Mouse (Mus musculus) kidney, postnatal 0 days (tissue): ENCODE results near the gene Coil. TPM values are rescaled to one million over a fixed set of nuclear protein-coding genes. Genes with fewer than 3 reads are reported as not detected.

ENCODE experiments used
- ATAC-seq: fragments of 200-750 bp; cut with Nextera tagmentation; replicated peaks from 2 replicates; pipeline ENCODE4 v1.8.0; 2017; ENCODE audit warnings: low read depth, moderate number of reproducible peaks, moderate TSS enrichment, moderate library complexity; ENCODE audit not compliant: low FRiP score
- DNase-seq: peaks from one replicate; pipeline ENCODE4 v3.0.0-alpha.2; 2016; ENCODE audit warnings: low spot score
- H3K27ac ChIP-seq: fragments of 300-500 bp; sonication (generic); 2 replicates; pipeline ENCODE4 v1.5.1; 2014; ENCODE audit warnings: mild to moderate bottlenecking
- H3K27me3 ChIP-seq: fragments of 300-500 bp; sonication (generic); 2 replicates; pipeline ENCODE4 v1.6.1; 2014; ENCODE audit warnings: low read length, mixed read lengths; ENCODE audit not compliant: insufficient read depth
- H3K36me3 ChIP-seq: fragments of 300-500 bp; sonication (generic); 2 replicates; pipeline ENCODE4 v1.6.1; 2014; ENCODE audit warnings: low read length, mixed read lengths; ENCODE audit not compliant: insufficient read depth
- H3K4me1 ChIP-seq: fragments of 300-500 bp; sonication (generic); replicated peaks from 2 replicates; pipeline ENCODE4 v1.6.1; 2014; ENCODE audit warnings: antibody characterized with exemption, low read length, mixed read lengths; ENCODE audit not compliant: insufficient read depth
- H3K4me2 ChIP-seq: fragments of 300-500 bp; sonication (generic); 2 replicates; pipeline ENCODE4 v1.6.1; 2014; ENCODE audit warnings: mild to moderate bottlenecking, low read length, moderate library complexity, mixed read lengths
- H3K4me3 ChIP-seq: fragments of 300-500 bp; sonication (generic); replicated peaks from 2 replicates; pipeline ENCODE4 v1.5.1; 2014; ENCODE audit warnings: low read depth, low read length
- H3K9ac ChIP-seq: fragments of 300-500 bp; sonication (generic); 2 replicates; pipeline ENCODE4 v1.6.1; 2014; ENCODE audit warnings: low read depth, low read length
- H3K9me3 ChIP-seq: fragments of 300-500 bp; sonication (generic); replicated peaks from 2 replicates; pipeline ENCODE4 v1.6.1; 2016; ENCODE audit warnings: low read length, inconsistent platforms, mixed read lengths
- CTCF ChIP-seq: IDR thresholded peaks from 2 replicates; pipeline ENCODE4 v1.5.1; 2016; ENCODE audit warnings: antibody characterized with exemption, low read depth, mild to moderate bottlenecking, moderate library complexity
- WGBS: fragments of 180-500 bp; shearing (Covaris S2); extraction: QIAGEN DNeasy Blood & Tissue Kit; methylation state at CpG from one replicate; pipeline ENCODE4 v1.1.7; 2014; 5-methylcytosine and 5-hydroxymethylcytosine counted together
- polyA plus RNA-seq: library from polyadenylated mRNA; unstranded; fragments of >200 nt; fragmentation: Nextera tagmentation; extraction: Ambion mirVana; gene quantifications from 2 replicates; pipeline ENCODE4 v1.2.1, GENCODE M21; 2015

Coil gene
- polyA plus RNA-seq, 1 experiment from 2014 or later: 10.9 TPM

DNA sequence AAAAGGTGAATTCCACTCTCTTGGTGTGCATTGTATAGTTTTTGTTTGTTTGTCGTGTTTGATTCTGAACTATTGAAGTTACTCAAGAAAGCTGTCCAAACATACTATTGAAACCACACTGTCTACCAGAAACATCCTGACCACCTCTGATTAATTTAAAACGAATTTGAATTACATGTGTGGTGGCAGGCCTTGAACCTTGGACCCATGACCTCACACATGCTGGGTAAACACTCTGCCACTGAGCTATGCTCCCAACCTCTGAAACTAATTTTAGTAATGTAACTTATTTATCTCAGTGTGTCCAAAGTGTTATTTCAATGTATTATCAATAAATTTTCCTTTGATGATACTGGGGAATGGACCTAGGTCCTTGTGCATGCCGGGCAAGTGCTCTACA lies 37.5 kb downstream of the Coil start:
- Histone ChIP-seq H3K9me3 (no peaks in the 10 kb centered on the region), H3K9ac (no peak overlapping the region), H3K4me1 (0 out of 2 replicates have a peak, but pooled peaks cover 6% of the 10 kb centered on the region), H3K27me3 (no peaks in the 10 kb centered on the region), H3K4me3 (no peak overlapping the region), H3K4me2 (no peak overlapping the region), H3K27ac (no peak overlapping the region), H3K36me3 (peaks cover 52% of the 10 kb centered on the region)
- ATAC-seq: no peak
- no peak for TF ChIP-seq CTCF
- DNase-seq: no peak
- WGBS: 86% methylated on average over 3 of the region's 3 CpGs

DNA sequence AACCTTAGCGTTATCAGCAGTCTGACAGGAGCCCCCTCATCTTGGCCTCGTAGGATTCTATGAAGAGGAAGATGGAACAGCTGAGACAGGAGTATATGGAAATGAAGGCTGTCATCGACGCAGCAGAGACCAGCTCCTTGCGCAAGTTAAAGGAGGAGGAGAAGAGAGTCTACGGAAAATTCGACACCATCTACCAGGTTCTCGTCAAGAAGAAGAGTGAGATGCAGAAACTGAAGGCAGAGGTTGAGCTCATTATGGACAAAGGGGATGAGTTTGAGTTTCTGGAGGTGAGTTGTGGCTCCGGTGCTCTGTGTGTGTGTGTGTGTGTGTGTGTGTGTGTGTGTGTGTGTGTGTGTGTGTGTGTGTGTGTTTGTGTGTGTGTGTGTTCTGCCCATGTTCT lies 39.0 kb downstream of the Coil start:
- Histone ChIP-seq H3K27ac (no peak overlapping the region), H3K9ac (no peak overlapping the region), H3K4me1 (no peaks in the 10 kb centered on the region), H3K9me3 (no peaks in the 10 kb centered on the region), H3K36me3 (peaks cover 67% of the 10 kb centered on the region), H3K4me3 (no peak overlapping the region), H3K27me3 (no peaks in the 10 kb centered on the region), H3K4me2 (no peak overlapping the region)
- 92% methylated on average over 9 of the region's 9 CpGs for WGBS
- TF ChIP-seq CTCF: no peak
- ATAC-seq (no peak), DNase-seq (no peak)

DNA sequence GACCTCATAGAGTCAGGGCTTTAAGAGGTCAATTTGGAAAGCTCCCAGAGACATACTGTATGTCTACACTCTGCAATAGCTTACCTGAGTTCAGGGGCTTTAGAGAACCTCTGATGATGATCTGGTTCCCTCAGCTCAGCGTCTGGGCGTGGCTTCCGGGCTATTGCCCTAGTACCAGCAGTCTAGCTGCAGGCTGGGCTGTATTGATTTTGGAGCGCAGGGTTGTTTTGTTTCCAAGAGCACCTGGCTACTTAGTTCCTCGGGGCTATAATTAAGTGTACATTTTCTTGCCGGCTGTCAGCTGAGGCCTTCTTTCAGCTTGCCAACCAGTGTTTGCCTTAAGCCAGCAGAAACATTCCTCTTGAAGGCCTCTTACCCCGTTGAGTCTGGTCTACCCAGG lies 39.4 kb downstream of the Coil start:
- Histone ChIP-seq H3K9me3 (no peaks in the 10 kb centered on the region), H3K27ac (no peak overlapping the region), H3K9ac (no peak overlapping the region), H3K4me3 (no peak overlapping the region), H3K27me3 (no peaks in the 10 kb centered on the region), H3K4me2 (no peak overlapping the region), H3K4me1 (no peaks in the 10 kb centered on the region), H3K36me3 (peaks cover 67% of the 10 kb centered on the region)
- TF ChIP-seq CTCF: no peak
- no peak for DNase-seq
- 81% methylated on average over 7 of the region's 7 CpGs for WGBS
- no peak for ATAC-seq

DNA sequence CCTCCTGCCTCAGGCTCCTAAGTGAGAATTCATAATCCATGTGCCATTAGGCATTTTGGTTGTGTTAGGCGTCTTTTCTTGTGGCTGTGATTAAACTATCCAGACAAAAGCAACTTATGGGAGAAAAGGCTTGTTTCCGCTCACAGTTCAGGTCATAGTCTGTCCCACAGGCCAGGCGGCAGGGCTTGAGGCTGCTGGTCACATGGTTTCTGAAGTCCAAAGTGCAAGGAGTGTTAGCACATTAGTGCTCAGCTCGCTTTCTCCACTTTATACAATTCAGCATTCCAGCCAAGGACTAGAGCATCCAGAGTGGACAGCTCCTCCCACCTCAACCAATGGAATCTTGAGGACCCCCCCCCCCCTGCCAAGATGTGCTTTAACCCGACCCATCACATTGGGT lies 42.2 kb downstream of the Coil start:
- peaks cover 64% of the 10 kb centered on the region for H3K36me3 ChIP-seq
- ATAC-seq: no peak

DNA sequence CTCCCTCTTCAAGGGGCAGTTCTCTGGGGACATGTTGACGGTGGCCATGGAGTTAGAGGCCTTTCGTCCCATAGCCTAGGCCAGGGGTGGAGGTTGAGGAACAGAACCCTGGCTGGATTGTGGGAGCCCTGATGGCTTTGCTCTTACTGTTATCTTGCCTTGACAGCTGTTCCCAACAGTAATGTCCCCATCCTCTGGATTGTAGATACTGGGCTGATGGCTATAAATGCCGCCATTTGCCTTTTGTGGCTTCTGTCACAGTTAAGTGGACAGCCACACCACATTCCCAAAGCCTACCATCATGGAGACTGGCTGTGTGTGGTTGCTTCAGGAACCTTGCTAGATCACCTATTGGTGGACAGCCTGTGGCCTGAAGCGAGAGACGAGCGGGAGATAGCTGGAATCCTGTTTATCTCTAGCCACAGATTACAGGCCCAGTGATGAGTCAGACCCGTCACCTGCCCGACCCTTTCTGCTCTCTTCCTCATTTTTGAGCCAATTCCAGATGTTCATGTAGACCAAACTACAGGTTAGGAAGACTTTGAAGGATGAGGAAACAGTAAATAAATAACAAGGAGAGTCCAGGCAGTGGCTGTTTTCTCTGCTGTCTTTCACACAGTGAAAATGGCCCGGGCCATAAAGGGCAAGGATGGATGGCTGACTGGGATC lies 47.6 kb downstream of the Coil start:
- Histone ChIP-seq H3K36me3 (peaks cover 27% of the 10 kb centered on the region), H3K4me3 (no peak overlapping the region), H3K9me3 (no peaks in the 10 kb centered on the region), H3K27me3 (no peaks in the 10 kb centered on the region), H3K4me1 (no peaks in the 10 kb centered on the region), H3K9ac (no peak overlapping the region), H3K4me2 (no peak overlapping the region), H3K27ac (no peak overlapping the region)
- WGBS: 90% methylated on average over 9 of the region's 9 CpGs
- no peak for DNase-seq
- no peak for ATAC-seq
- TF ChIP-seq CTCF: no peak

More for the DNA sequence above, 42.2 kb downstream of the Coil start:
- H3K27me3 ChIP-seq: no peaks in the 10 kb centered on the region
- H3K9ac ChIP-seq: no peak overlapping the region
- H3K4me3 ChIP-seq: no peak overlapping the region
- DNase-seq: no peak
- H3K9me3 ChIP-seq: no peaks in the 10 kb centered on the region
- 83% methylated on average over 5 of the region's 5 CpGs for WGBS
- no peaks in the 10 kb centered on the region for H3K4me1 ChIP-seq
- H3K27ac ChIP-seq: no peak overlapping the region
- H3K4me2 ChIP-seq: no peak overlapping the region
- no peak for TF ChIP-seq CTCF

DNA sequence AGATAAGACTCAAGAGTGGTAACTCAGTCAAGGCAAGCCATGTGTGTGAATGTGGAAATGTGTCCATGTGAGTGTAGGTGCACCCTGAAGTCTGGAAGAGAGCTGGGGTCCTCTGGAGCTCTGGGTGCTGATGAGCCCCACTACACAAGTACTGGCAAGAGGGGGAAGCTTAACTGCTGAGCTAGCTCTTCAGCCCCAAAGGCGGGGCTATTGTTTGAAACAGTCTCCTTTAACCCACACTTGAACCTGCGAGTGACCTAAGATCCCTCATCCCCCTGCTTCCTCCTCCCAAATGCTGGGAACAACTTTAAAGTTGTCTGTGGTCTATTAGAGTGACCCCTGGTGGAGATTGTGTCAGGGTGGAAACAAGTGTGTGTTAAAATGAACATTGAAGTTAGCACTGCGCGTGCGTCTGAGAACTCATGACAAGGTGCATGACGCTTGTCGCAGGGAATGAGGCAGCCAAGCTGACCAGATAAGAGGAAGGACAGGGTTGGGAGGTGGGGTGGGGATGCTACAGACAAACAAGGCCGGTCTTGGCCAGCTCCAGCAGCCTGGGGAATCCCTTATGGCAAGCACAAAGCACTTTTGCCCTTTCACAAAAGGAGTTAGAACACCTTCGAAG lies 50.7 kb downstream of the Coil start:
- no peak overlapping the region for H3K4me3 ChIP-seq
- no peak overlapping the region for H3K9ac ChIP-seq
- H3K9me3 ChIP-seq: no peaks in the 10 kb centered on the region
- H3K4me2 ChIP-seq: no peak overlapping the region
- H3K27me3 ChIP-seq: no peaks in the 10 kb centered on the region
- 73% methylated on average over 9 of the region's 9 CpGs for WGBS
- H3K4me1 ChIP-seq: no peaks in the 10 kb centered on the region
- no peak overlapping the region for H3K27ac ChIP-seq
- DNase-seq (no peak), ATAC-seq (no peak)
- peaks cover 7% of the 10 kb centered on the region; the same call in 1 of the 2 replicates for H3K36me3 ChIP-seq
- TF ChIP-seq CTCF: peak; percentile 64
